Comparison of ENCODE assay signal across 8 mouse cellular contexts in genomic region chr9:101265546-101265945, GRCm38 (mm10). TPM values are rescaled to one million over a fixed set of nuclear protein-coding genes. Genes with fewer than 3 reads are reported as not detected.
DNase-seq lines count a peak whose midpoint lies in the region; ATAC-seq and TF ChIP-seq lines count a peak whose summit lies in the region.

No protein-coding gene starts in this region.

- WGBS in hindbrain, embryonic 12.5 days, result 49% methylated on average over 6 of the region's 6 CpGs
- 18% methylated on average over 6 of the region's 6 CpGs for WGBS in limb, embryonic 14.5 days
- 65% methylated on average over 6 of the region's 6 CpGs for WGBS in intestine, embryonic 15.5 days
- WGBS in intestine, embryonic 16.5 days, result 62% methylated on average over 6 of the region's 6 CpGs

- H3K27ac ChIP-seq in hindbrain, embryonic 12.5 days, result peak overlapping the region; percentile 53
- H3K27ac ChIP-seq in limb, embryonic 14.5 days (replicated peaks; ENCODE audit: low read depth, low read length), result 0 out of 2 replicates have a peak overlapping the region, but pooled peaks have one; percentile 1
- H3K27ac ChIP-seq in intestine, embryonic 15.5 days, result no peak overlapping the region
- H3K27ac ChIP-seq in intestine, embryonic 16.5 days (ENCODE audit: low read length), result no peak overlapping the region

- no peak for TF ChIP-seq POLR2A in limb, embryonic 14.5 days (IDR thresholded peaks at IDR 0.05; ENCODE audit: borderline replicate concordance, extremely low read depth, insufficient read depth, insufficient read length)

- H3K9ac ChIP-seq in hindbrain, embryonic 12.5 days, result no peak overlapping the region
- no peak overlapping the region for H3K9ac ChIP-seq in limb, embryonic 14.5 days (ENCODE audit: low read depth, low read length, severe bottlenecking)
- H3K9ac ChIP-seq in intestine, embryonic 15.5 days, result no peak overlapping the region
- H3K9ac ChIP-seq in intestine, embryonic 16.5 days (ENCODE audit: low read depth, low read length), result no peak overlapping the region

- no peak overlapping the region for H3K4me3 ChIP-seq in hindbrain, embryonic 12.5 days
- no peak overlapping the region for H3K4me3 ChIP-seq in limb, embryonic 14.5 days (replicated peaks; ENCODE audit: low read length)
- no peak overlapping the region for H3K4me3 ChIP-seq in intestine, embryonic 15.5 days (replicated peaks)
- H3K4me3 ChIP-seq in intestine, embryonic 16.5 days (ENCODE audit: low read length), result no peak overlapping the region

- peak; percentile 22 for DNase-seq in embryo, embryonic 11 days
- no peak for DNase-seq in embryo, embryonic 10 days (ENCODE audit: low spot score)
- DNase-seq in NIH3T3 (ENCODE audit: low read depth), result peak; percentile 93
- peak; percentile 72 for DNase-seq in limb, embryonic 14.5 days (ENCODE audit: low spot score)
- DNase-seq in heart, postnatal 4 days, result no peak

- peaks cover 2% of the 10 kb centered on the region; the same call in 1 of the 2 replicates for H3K4me1 ChIP-seq in hindbrain, embryonic 12.5 days
- H3K4me1 ChIP-seq in limb, embryonic 14.5 days (ENCODE audit: control insufficient read depth, insufficient read depth, low read length), result peaks cover 12% of the 10 kb centered on the region
- H3K4me1 ChIP-seq in intestine, embryonic 15.5 days (replicated peaks), result 0 out of 2 replicates have a peak, but pooled peaks cover 4% of the 10 kb centered on the region
- peaks cover 3% of the 10 kb centered on the region; the same call in 1 of the 2 replicates for H3K4me1 ChIP-seq in intestine, embryonic 16.5 days (ENCODE audit: control insufficient read depth, insufficient read depth, low read length)

- H3K9me3 ChIP-seq in hindbrain, embryonic 12.5 days (replicated peaks), result no peaks in the 10 kb centered on the region
- no peaks in the 10 kb centered on the region for H3K9me3 ChIP-seq in limb, embryonic 14.5 days (ENCODE audit: control insufficient read depth, low read length)
- no peaks in the 10 kb centered on the region for H3K9me3 ChIP-seq in intestine, embryonic 15.5 days
- no peaks in the 10 kb centered on the region for H3K9me3 ChIP-seq in intestine, embryonic 16.5 days (ENCODE audit: control insufficient read depth, low read length)

- H3K27me3 ChIP-seq in hindbrain, embryonic 12.5 days, result no peaks in the 10 kb centered on the region
- H3K27me3 ChIP-seq in limb, embryonic 14.5 days (ENCODE audit: control insufficient read depth, insufficient read depth, low read length), result no peaks in the 10 kb centered on the region
- no peaks in the 10 kb centered on the region for H3K27me3 ChIP-seq in intestine, embryonic 15.5 days (replicated peaks)
- no peaks in the 10 kb centered on the region for H3K27me3 ChIP-seq in intestine, embryonic 16.5 days (replicated peaks; ENCODE audit: control insufficient read depth, insufficient read depth, low read length)

- no peaks in the 10 kb centered on the region for H3K36me3 ChIP-seq in hindbrain, embryonic 12.5 days
- no peaks in the 10 kb centered on the region for H3K36me3 ChIP-seq in limb, embryonic 14.5 days (ENCODE audit: control insufficient read depth, insufficient read depth, low read length)
- H3K36me3 ChIP-seq in intestine, embryonic 15.5 days, result no peaks in the 10 kb centered on the region
- no peaks in the 10 kb centered on the region for H3K36me3 ChIP-seq in intestine, embryonic 16.5 days (ENCODE audit: control insufficient read depth, insufficient read depth, low read length)

- ATAC-seq in hindbrain, embryonic 12.5 days (ENCODE audit: low FRiP score), result peak; percentile 58; the same call in 1 of the 2 replicates
- ATAC-seq in limb, embryonic 14.5 days (ENCODE audit: low FRiP score, low read depth), result no peak
- no peak for ATAC-seq in intestine, embryonic 15.5 days
- ATAC-seq in intestine, embryonic 16.5 days, result no peak

- peak overlapping the region; percentile 17; the same call in 1 of the 2 replicates for H3K4me2 ChIP-seq in hindbrain, embryonic 12.5 days (replicated peaks)
- H3K4me2 ChIP-seq in limb, embryonic 14.5 days (replicated peaks; ENCODE audit: low read depth, low read length, severe bottlenecking), result 0 out of 2 replicates have a peak overlapping the region, but pooled peaks have one; percentile 11
- no peak overlapping the region for H3K4me2 ChIP-seq in intestine, embryonic 15.5 days (replicated peaks)
- H3K4me2 ChIP-seq in intestine, embryonic 16.5 days (ENCODE audit: low read depth, low read length), result no peak overlapping the region

RNA-seq across cellular contexts. Expression of gene Ppp2r3a, which starts 14.0 kb away (rescaled TPM):
- polyA plus RNA-seq in hindbrain, embryonic 12.5 days (2016; fragmentation: Nextera tagmentation; extraction: Ambion mirVana), result 26.1 and 28.6 TPM in 2 replicates
- 17.2 and 18.0 TPM in 2 replicates for polyA plus RNA-seq in limb, embryonic 14.5 days (2012; rRNA removed)
- polyA plus RNA-seq in limb, embryonic 14.5 days (2014; fragmentation: Nextera tagmentation; extraction: Ambion mirVana), result 22.0 and 23.2 TPM in 2 replicates
- 100 to 1,000 TPM; 179 to 189 TPM for total RNA-seq in heart, postnatal 4 days (2021)
- polyA plus RNA-seq in intestine, embryonic 15.5 days (2015; fragmentation: Nextera tagmentation; extraction: Ambion mirVana), result 9.0 and 9.8 TPM in 2 replicates
- 7.4 and 8.1 TPM in 2 replicates for polyA plus RNA-seq in intestine, embryonic 16.5 days (2015; fragmentation: Nextera tagmentation; extraction: Ambion mirVana)

Comparison
In these comparisons a context has a peak if more than half of its experiments do, and no peak if none do; other contexts are left out.
1. DNase-seq: peak in embryo, embryonic 11 days (single experiment), NIH3T3 (single experiment) and limb, embryonic 14.5 days (single experiment); none in embryo, embryonic 10 days (single experiment) and heart, postnatal 4 days (single experiment).
2. H3K27ac ChIP-seq: peak in hindbrain, embryonic 12.5 days (single experiment) and limb, embryonic 14.5 days (single experiment); none in intestine, embryonic 15.5 days (single experiment) and intestine, embryonic 16.5 days (single experiment).
3. H3K4me2 ChIP-seq: peak in hindbrain, embryonic 12.5 days (single experiment) and limb, embryonic 14.5 days (single experiment); none in intestine, embryonic 15.5 days (single experiment) and intestine, embryonic 16.5 days (single experiment).